Mouse (Mus musculus): ENCODE results near the gene Fgfrl1. TPM values are rescaled to one million over a fixed set of nuclear protein-coding genes. Genes with fewer than 3 reads are reported as not detected.
A peak's percentile ranks its signal among the peaks of the same experiment; 100 is the strongest.

The Fgfrl1 gene
- polyA plus RNA-seq, 1 experiment from 2014 or later: 11.2 TPM

GRCm38 (mm10) chr5:108674624-108675023 lies 17.6 kb upstream of the Fgfrl1 start:
- Histone ChIP-seq H3K4me1 (replicated peaks; ENCODE audit: control insufficient read depth, insufficient read depth, low read length) (peaks cover 18% of the 10 kb centered on the region), H3K4me3 (ENCODE audit: low read length) (no peak overlapping the region), H3K9me3 (ENCODE audit: control insufficient read depth, low read length) (no peaks in the 10 kb centered on the region), H3K9ac (ENCODE audit: low read length) (no peak overlapping the region), H3K27me3 (ENCODE audit: control insufficient read depth, insufficient read depth, low read depth, low read length) (no peaks in the 10 kb centered on the region), H3K4me2 (ENCODE audit: low read depth, low read length) (no peak overlapping the region), H3K36me3 (ENCODE audit: control insufficient read depth, insufficient read depth, low read length) (peaks cover 6% of the 10 kb centered on the region), H3K27ac (ENCODE audit: low read length) (no peak overlapping the region)
- no peak for ATAC-seq (ENCODE audit: low read depth)
- 71% methylated on average over 2 of the region's 2 CpGs for WGBS

- no peak for ATAC-seq (ENCODE audit: low read depth)
- H3K9me3 ChIP-seq (ENCODE audit: control insufficient read depth, low read length): no peaks in the 10 kb centered on the region
- H3K9ac ChIP-seq (ENCODE audit: low read length): no peak within 1 kb of the TSS
- peaks cover 6% of the 10 kb centered on the region for H3K36me3 ChIP-seq (ENCODE audit: control insufficient read depth, insufficient read depth, low read length)
- H3K4me3 ChIP-seq (ENCODE audit: low read length): no peak within 1 kb of the TSS
- peaks cover 12% of the 10 kb centered on the region for H3K4me1 ChIP-seq (replicated peaks; ENCODE audit: control insufficient read depth, insufficient read depth, low read length)
- H3K4me2 ChIP-seq (ENCODE audit: low read depth, low read length): no peak within 1 kb of the TSS
- 56% methylated on average over 9 of the region's 9 CpGs for WGBS
- H3K27me3 ChIP-seq (ENCODE audit: control insufficient read depth, insufficient read depth, low read depth, low read length): no peaks in the 10 kb centered on the region
- H3K27ac ChIP-seq (ENCODE audit: low read length): no peak within 1 kb of the TSS
Measured at GRCm38 (mm10) chr5:108675251-108675816, 16.8 kb upstream of the Fgfrl1 start, which contains the start of gene Slc26a1. TSS of gene Slc26a1 (minus strand) at chr5:108675569.

- Histone ChIP-seq H3K4me2 (ENCODE audit: low read depth, low read length) (peak overlapping the region; percentile 57), H3K36me3 (ENCODE audit: control insufficient read depth, insufficient read depth, low read length) (peaks cover 4% of the 10 kb centered on the region; the same call in 1 of the 2 replicates), H3K4me3 (ENCODE audit: low read length) (peak overlapping the region; percentile 38), H3K27ac (ENCODE audit: low read length) (no peak overlapping the region), H3K4me1 (replicated peaks; ENCODE audit: control insufficient read depth, insufficient read depth, low read length) (peaks cover 12% of the 10 kb centered on the region), H3K9me3 (ENCODE audit: control insufficient read depth, low read length) (no peaks in the 10 kb centered on the region), H3K27me3 (ENCODE audit: control insufficient read depth, insufficient read depth, low read depth, low read length) (no peaks in the 10 kb centered on the region), H3K9ac (ENCODE audit: low read length) (peak overlapping the region; percentile 53; the same call in 1 of the 2 replicates)
- WGBS: 12% methylated on average over 5 of the region's 5 CpGs
- ATAC-seq (ENCODE audit: low read depth): peak; percentile 44
Measured at GRCm38 (mm10) chr5:108676772-108677498, 15.2 kb upstream of the Fgfrl1 start.

GRCm38 (mm10) chr5:108677605-108678295 lies 14.4 kb upstream of the Fgfrl1 start:
- ATAC-seq (ENCODE audit: low read depth): peak; percentile 87
- Histone ChIP-seq H3K4me3 (ENCODE audit: low read length) (peak overlapping the region; percentile 38), H3K9ac (ENCODE audit: low read length) (peak overlapping the region; percentile 53), H3K9me3 (ENCODE audit: control insufficient read depth, low read length) (no peaks in the 10 kb centered on the region), H3K4me2 (ENCODE audit: low read depth, low read length) (peak overlapping the region; percentile 57), H3K36me3 (ENCODE audit: control insufficient read depth, insufficient read depth, low read length) (peaks cover under 1% of the 10 kb centered on the region; the same call in 1 of the 2 replicates), H3K27me3 (ENCODE audit: control insufficient read depth, insufficient read depth, low read depth, low read length) (no peaks in the 10 kb centered on the region), H3K27ac (ENCODE audit: low read length) (peak overlapping the region; percentile 63), H3K4me1 (replicated peaks; ENCODE audit: control insufficient read depth, insufficient read depth, low read length) (peaks cover 12% of the 10 kb centered on the region)
- 3% methylated on average over 25 of the region's 25 CpGs for WGBS

- Histone ChIP-seq H3K4me2 (ENCODE audit: low read depth, low read length) (no peak overlapping the region), H3K4me1 (replicated peaks; ENCODE audit: control insufficient read depth, insufficient read depth, low read length) (peaks cover 12% of the 10 kb centered on the region), H3K36me3 (ENCODE audit: control insufficient read depth, insufficient read depth, low read length) (no peaks in the 10 kb centered on the region), H3K9ac (ENCODE audit: low read length) (no peak overlapping the region), H3K27ac (ENCODE audit: low read length) (no peak overlapping the region), H3K4me3 (ENCODE audit: low read length) (no peak overlapping the region), H3K9me3 (ENCODE audit: control insufficient read depth, low read length) (no peaks in the 10 kb centered on the region), H3K27me3 (ENCODE audit: control insufficient read depth, insufficient read depth, low read depth, low read length) (no peaks in the 10 kb centered on the region)
- no peak for ATAC-seq (ENCODE audit: low read depth)
- WGBS: 80% methylated on average over 6 of the region's 6 CpGs
Measured at GRCm38 (mm10) chr5:108678296-108678854, 13.8 kb upstream of the Fgfrl1 start.

GRCm38 (mm10) chr5:108679909-108680308 lies 12.3 kb upstream of the Fgfrl1 start:
- Histone ChIP-seq H3K4me3 (ENCODE audit: low read length) (no peak overlapping the region), H3K27ac (ENCODE audit: low read length) (no peak overlapping the region), H3K9ac (ENCODE audit: low read length) (no peak overlapping the region), H3K4me1 (replicated peaks; ENCODE audit: control insufficient read depth, insufficient read depth, low read length) (peaks cover 12% of the 10 kb centered on the region), H3K9me3 (ENCODE audit: control insufficient read depth, low read length) (no peaks in the 10 kb centered on the region), H3K36me3 (ENCODE audit: control insufficient read depth, insufficient read depth, low read length) (no peaks in the 10 kb centered on the region), H3K4me2 (ENCODE audit: low read depth, low read length) (no peak overlapping the region), H3K27me3 (ENCODE audit: control insufficient read depth, insufficient read depth, low read depth, low read length) (no peaks in the 10 kb centered on the region)
- 52% methylated on average over 3 of the region's 3 CpGs for WGBS
- no peak for ATAC-seq (ENCODE audit: low read depth)

- Histone ChIP-seq H3K4me2 (ENCODE audit: low read depth, low read length) (no peak overlapping the region), H3K4me3 (ENCODE audit: low read length) (no peak overlapping the region), H3K36me3 (ENCODE audit: control insufficient read depth, insufficient read depth, low read length) (no peaks in the 10 kb centered on the region), H3K27ac (ENCODE audit: low read length) (no peak overlapping the region), H3K4me1 (replicated peaks; ENCODE audit: control insufficient read depth, insufficient read depth, low read length) (peaks cover 12% of the 10 kb centered on the region), H3K9ac (ENCODE audit: low read length) (no peak overlapping the region), H3K9me3 (ENCODE audit: control insufficient read depth, low read length) (no peaks in the 10 kb centered on the region), H3K27me3 (ENCODE audit: control insufficient read depth, insufficient read depth, low read depth, low read length) (no peaks in the 10 kb centered on the region)
- 92% methylated on average over 6 of the region's 6 CpGs for WGBS
- ATAC-seq (ENCODE audit: low read depth): no peak
Measured at GRCm38 (mm10) chr5:108680871-108681270, 11.3 kb upstream of the Fgfrl1 start.

GRCm38 (mm10) chr5:108689091-108689490 lies 3.1 kb upstream of the Fgfrl1 start:
- WGBS: 74% methylated on average over 5 of the region's 5 CpGs
- no peaks in the 10 kb centered on the region for H3K9me3 ChIP-seq (ENCODE audit: control insufficient read depth, low read length)

GRCm38 (mm10) chr5:108691152-108691551 lies 1.0 kb upstream of the Fgfrl1 start:
- H3K4me1 ChIP-seq (replicated peaks; ENCODE audit: control insufficient read depth, insufficient read depth, low read length): peaks cover 17% of the 10 kb centered on the region
- H3K4me3 ChIP-seq (ENCODE audit: low read length): no peak overlapping the region
- no peaks in the 10 kb centered on the region for H3K9me3 ChIP-seq (ENCODE audit: control insufficient read depth, low read length)
- no peaks in the 10 kb centered on the region for H3K36me3 ChIP-seq (ENCODE audit: control insufficient read depth, insufficient read depth, low read length)
- no peak overlapping the region for H3K9ac ChIP-seq (ENCODE audit: low read length)
- no peaks in the 10 kb centered on the region for H3K27me3 ChIP-seq (ENCODE audit: control insufficient read depth, insufficient read depth, low read depth, low read length)
- no peak overlapping the region for H3K4me2 ChIP-seq (ENCODE audit: low read depth, low read length)
- ATAC-seq (ENCODE audit: low read depth): no peak
- H3K27ac ChIP-seq (ENCODE audit: low read length): no peak overlapping the region
- 70% methylated on average over 4 of the region's 4 CpGs for whole genome bisulfite sequencing

More at GRCm38 (mm10) chr5:108689091-108689490, 3.1 kb upstream of the Fgfrl1 start:
- H3K4me2 ChIP-seq (ENCODE audit: low read depth, low read length): no peak overlapping the region
- H3K36me3 ChIP-seq (ENCODE audit: control insufficient read depth, insufficient read depth, low read length): no peaks in the 10 kb centered on the region
- H3K9ac ChIP-seq (ENCODE audit: low read length): no peak overlapping the region
- no peak overlapping the region for H3K27ac ChIP-seq (ENCODE audit: low read length)
- H3K27me3 ChIP-seq (ENCODE audit: control insufficient read depth, insufficient read depth, low read depth, low read length): no peaks in the 10 kb centered on the region
- H3K4me3 ChIP-seq (ENCODE audit: low read length): no peak overlapping the region
- ATAC-seq (ENCODE audit: low read depth): no peak
- H3K4me1 ChIP-seq (replicated peaks; ENCODE audit: control insufficient read depth, insufficient read depth, low read length): peaks cover 11% of the 10 kb centered on the region
